Comparison of ENCODE assay signal across 10 mouse cellular contexts in genomic region chr5:123368869-123369488, GRCm38 (mm10). TPM values are rescaled to one million over a fixed set of nuclear protein-coding genes. Genes with fewer than 3 reads are reported as not detected.
DNase-seq lines count a peak whose midpoint lies in the region; ATAC-seq and TF ChIP-seq lines count a peak whose summit lies in the region.
"Had no signal": no experiment of that assay in that cellular context is flagged by ENCODE, and none has a peak within 500 bp of the region (broad histone marks: within the 10 kb centered on the region; RNA-seq: fewer than 3 reads in every experiment).

No protein-coding gene starts in this region.

- H3K9me3 ChIP-seq in forebrain, embryonic 15.5 days = no peaks in the 10 kb centered on the region
- H3K9me3 ChIP-seq: liver, embryonic 13.5 days; stomach, embryonic 15.5 days had no signal

- TF ChIP-seq POLR2A in lung, adult 2 months (IDR thresholded peaks at IDR 0.05; ENCODE audit: borderline replicate concordance, extremely low read depth, low read depth, low read length) = no peak

- peak; percentile 32 for DNase-seq in gastrocnemius, adult 18-20 months (ENCODE audit: low spot score)
- no peak for DNase-seq in gastrocnemius, postnatal 4 days (ENCODE audit: low spot score in 2 of 2)
- DNase-seq in lung, adult 2 months = peak; percentile 44
- DNase-seq in lung, postnatal 25 days (ENCODE audit: low spot score) = no peak
- peak; percentile 40 for DNase-seq in T-cell, adult 2 months (ENCODE audit: low spot score)
- peak; percentile 59 for DNase-seq in lung, postnatal 36 days
- DNase-seq in ovary, adult 18-20 months (ENCODE audit: low spot score) = no peak
- DNase-seq: liver, embryonic 13.5 days had no signal

- WGBS in lung, adult 2 months = 75% methylated on average over 13 of the region's 13 CpGs
- 71% methylated on average over 13 of the region's 13 CpGs for WGBS in forebrain, embryonic 15.5 days

- H3K9ac ChIP-seq in forebrain, embryonic 15.5 days (replicated peaks) = no peak overlapping the region
- H3K9ac ChIP-seq: liver, embryonic 13.5 days; stomach, embryonic 15.5 days had no signal

- peaks cover 90% of the 10 kb centered on the region for H3K36me3 ChIP-seq in forebrain, embryonic 15.5 days

- H3K27me3 ChIP-seq in forebrain, embryonic 15.5 days = no peaks in the 10 kb centered on the region
- H3K27me3 ChIP-seq: liver, embryonic 13.5 days; stomach, embryonic 15.5 days had no signal

- H3K4me3 ChIP-seq in lung, adult 2 months (replicated peaks; ENCODE audit: extremely low read depth, low read depth, low read length) = no peak overlapping the region
- H3K4me3 ChIP-seq in forebrain, embryonic 15.5 days = no peak overlapping the region
- H3K4me3 ChIP-seq: liver, embryonic 13.5 days; stomach, embryonic 15.5 days had no signal

- H3K27ac ChIP-seq in forebrain, embryonic 15.5 days (replicated peaks) = peak overlapping the region; percentile 56
- H3K27ac ChIP-seq: liver, embryonic 13.5 days; stomach, embryonic 15.5 days had no signal

- peak; percentile 97 for TF ChIP-seq CTCF in lung, adult 2 months (IDR thresholded peaks at IDR 0.05; ENCODE audit: insufficient read depth, low read length)

- ATAC-seq in forebrain, embryonic 15.5 days (replicated peaks) = no peak

- H3K4me2 ChIP-seq in forebrain, embryonic 15.5 days (replicated peaks) = no peak overlapping the region
- H3K4me2 ChIP-seq: liver, embryonic 13.5 days; stomach, embryonic 15.5 days had no signal

- H3K4me1 ChIP-seq in lung, adult 2 months (ENCODE audit: control insufficient read depth, insufficient read depth, low read length) = peaks cover 6% of the 10 kb centered on the region
- no peaks in the 10 kb centered on the region for H3K4me1 ChIP-seq in forebrain, embryonic 15.5 days
- H3K4me1 ChIP-seq: liver, embryonic 13.5 days had no signal

RNA-seq across cellular contexts. Expression of gene Bcl7a, which starts 25.3 kb away (rescaled TPM):
- total RNA-seq in gastrocnemius, adult 18-20 months (2021) = 10 to 100 TPM in 1 of 2 experiments, 1 to 10 TPM in 1; 9.4 to 10.5 TPM
- total RNA-seq in gastrocnemius, postnatal 4 days (2021) = 10 to 100 TPM; 33.6 to 37.5 TPM
- polyA plus RNA-seq in lung, adult 2 months (2012; rRNA removed) = 9.4 and 11.9 TPM in 2 replicates
- polyA plus RNA-seq in forebrain, embryonic 15.5 days (2015; fragmentation: Nextera tagmentation; extraction: Ambion mirVana) = 80.6 and 89.3 TPM in 2 replicates

RNA-seq across cellular contexts. Expression of gene Mlxip, which starts 25.6 kb away (rescaled TPM):
- 10 to 100 TPM; 59.3 to 63.2 TPM for total RNA-seq in gastrocnemius, adult 18-20 months (2021)
- total RNA-seq in gastrocnemius, postnatal 4 days (2021) = 10 to 100 TPM; 48.4 to 49.8 TPM
- 61.2 and 75.4 TPM in 2 replicates for polyA plus RNA-seq in lung, adult 2 months (2012; rRNA removed)
- 16.9 and 17.0 TPM in 2 replicates for polyA plus RNA-seq in forebrain, embryonic 15.5 days (2015; fragmentation: Nextera tagmentation; extraction: Ambion mirVana)

Comparison
In these comparisons a context has a peak if more than half of its experiments do, and no peak if none do; other contexts are left out.
1. DNase-seq: peak in gastrocnemius, adult 18-20 months (single experiment), lung, adult 2 months (single experiment), T-cell, adult 2 months (single experiment) and lung, postnatal 36 days (single experiment); none in gastrocnemius, postnatal 4 days (0 of 2), lung, postnatal 25 days (single experiment) and ovary, adult 18-20 months (single experiment).